Mouse (Mus musculus) CD4-positive, CD25-positive, alpha-beta regulatory T cell, adult 2 months (primary cell): ENCODE data around the gene Sla2.

Experiments
- DNase-seq: peaks from one replicate; pipeline ENCODE4 v3.0.0-alpha.2; 2012; ENCODE audit warnings: low read depth, low spot score

Gene Sla2

GRCm38 (mm10) chr2:156840301-156841027 is 46.5 kb downstream of the Sla2 start:
- DNase-seq: peak; percentile 64

GRCm38 (mm10) chr2:156839319-156840191 is 47.4 kb downstream of the Sla2 start, which contains the start of gene Tgif2:
Gene Tgif2, plus strand, starts transcription at chr2:156840007.
- peak; percentile 93 for DNase-seq

- no peak for DNase-seq
Observed at GRCm38 (mm10) chr2:156838839-156839238, 48.2 kb downstream of the Sla2 start.

- no peak for DNase-seq
Observed at GRCm38 (mm10) chr2:156834336-156834735, 52.7 kb downstream of the Sla2 start.

GRCm38 (mm10) chr2:156825128-156825527 is 61.9 kb downstream of the Sla2 start:
- DNase-seq: peak; percentile 20
